Comparison of ENCODE assay signal across 8 mouse cellular contexts in the genomic region with DNA sequence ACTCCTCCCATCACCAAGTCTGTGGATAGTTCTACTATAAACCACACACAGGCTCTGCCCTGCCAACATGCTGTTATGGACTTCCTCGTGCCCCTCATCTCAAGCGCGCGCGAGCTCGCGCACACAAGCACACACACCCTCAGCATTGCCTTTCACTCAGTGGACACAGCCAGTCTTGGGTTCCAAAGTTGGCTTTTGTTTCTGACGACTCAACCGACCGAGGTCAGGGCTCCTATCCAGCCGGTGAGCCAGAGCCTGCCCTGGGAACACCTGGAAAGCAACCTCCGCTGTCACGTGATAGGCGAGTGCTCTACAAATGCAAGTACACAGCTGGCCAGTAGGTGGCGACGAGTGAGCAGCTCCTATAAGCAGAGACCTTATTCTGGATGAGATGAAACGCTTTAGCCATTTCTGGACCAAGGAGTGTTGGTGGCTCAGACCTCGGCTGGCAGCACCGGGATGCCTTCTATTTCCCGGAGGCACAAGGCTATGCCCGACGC. TPM values are rescaled to one million over a fixed set of nuclear protein-coding genes. Genes with fewer than 3 reads are reported as not detected.
DNase-seq lines count a peak whose midpoint lies in the region; ATAC-seq and TF ChIP-seq lines count a peak whose summit lies in the region.

No protein-coding gene starts in this region.

- no peaks in the 10 kb centered on the region for H3K9me3 ChIP-seq in heart, embryonic 12.5 days (replicated peaks)
- H3K9me3 ChIP-seq in kidney, embryonic 16.5 days (ENCODE audit: low read length) = no peaks in the 10 kb centered on the region

- H3K4me2 ChIP-seq in heart, embryonic 12.5 days = peak overlapping the region; percentile 79
- H3K4me2 ChIP-seq in kidney, embryonic 16.5 days (replicated peaks; ENCODE audit: low read depth, low read length) = peak overlapping the region; percentile 65
- peak overlapping the region; percentile 31 for H3K4me2 ChIP-seq in myocyte (ENCODE audit: low read depth)

- H3K27me3 ChIP-seq in C2C12 (ENCODE audit: control insufficient read depth, insufficient read depth, insufficient read length) = no peaks in the 10 kb centered on the region
- no peaks in the 10 kb centered on the region for H3K27me3 ChIP-seq in heart, embryonic 12.5 days (replicated peaks)
- no peaks in the 10 kb centered on the region for H3K27me3 ChIP-seq in kidney, embryonic 16.5 days (ENCODE audit: insufficient read depth, low read length)
- H3K27me3 ChIP-seq in myocyte (ENCODE audit: control insufficient read depth, insufficient read depth, insufficient read length) = no peaks in the 10 kb centered on the region

- TF ChIP-seq CTCF in C2C12 (IDR thresholded peaks at IDR 0.05; ENCODE audit: control insufficient read depth, insufficient read depth, insufficient read length) = peak; percentile 72

- no peaks in the 10 kb centered on the region for H3K79me3 ChIP-seq in C2C12 (ENCODE audit: low read depth)

- H3ac ChIP-seq in C2C12 (ENCODE audit: control insufficient read depth, insufficient read length, low read depth) = no peak overlapping the region
- no peak overlapping the region for H3ac ChIP-seq in myocyte (ENCODE audit: control insufficient read depth, insufficient read length)

- WGBS in heart, embryonic 12.5 days = 18% methylated on average over 22 of the region's 22 CpGs
- 21% methylated on average over 22 of the region's 22 CpGs for WGBS in kidney, embryonic 16.5 days

- H3K9ac ChIP-seq in heart, embryonic 12.5 days = 0 out of 2 replicates have a peak overlapping the region, but pooled peaks have one; percentile 48
- peak overlapping the region; percentile 58 for H3K9ac ChIP-seq in kidney, embryonic 16.5 days (replicated peaks; ENCODE audit: low read length)

- peaks cover 3% of the 10 kb centered on the region for H3K36me3 ChIP-seq in C2C12 (ENCODE audit: control insufficient read depth, insufficient read depth)
- H3K36me3 ChIP-seq in heart, embryonic 12.5 days = peaks cover 40% of the 10 kb centered on the region
- peaks cover 15% of the 10 kb centered on the region for H3K36me3 ChIP-seq in kidney, embryonic 16.5 days (ENCODE audit: insufficient read depth, low read length)
- no peaks in the 10 kb centered on the region for H3K36me3 ChIP-seq in myocyte (ENCODE audit: control insufficient read depth, insufficient read depth)

- H3K4me3 ChIP-seq in C2C12 (ENCODE audit: insufficient read depth, poor library complexity, severe bottlenecking) (no peak overlapping the region), myocyte (no peak overlapping the region)
- H3K4me3 ChIP-seq in heart, embryonic 12.5 days = peak overlapping the region; percentile 46
- peak overlapping the region; percentile 45 for H3K4me3 ChIP-seq in kidney, embryonic 16.5 days (ENCODE audit: low read length)

- H3K27ac ChIP-seq in heart, embryonic 12.5 days (ENCODE audit: poor library complexity, severe bottlenecking) = no peak overlapping the region
- no peak overlapping the region for H3K27ac ChIP-seq in kidney, embryonic 16.5 days (ENCODE audit: low read length)

- H3K79me2 ChIP-seq in C2C12 (ENCODE audit: control insufficient read depth, insufficient read depth) (no peaks in the 10 kb centered on the region), myocyte (ENCODE audit: control insufficient read depth, insufficient read depth) (no peaks in the 10 kb centered on the region)

- peaks cover 21% of the 10 kb centered on the region for H3K4me1 ChIP-seq in heart, embryonic 12.5 days (replicated peaks)
- H3K4me1 ChIP-seq in kidney, embryonic 16.5 days (ENCODE audit: insufficient read depth, low read length) = peaks cover 13% of the 10 kb centered on the region

- no peak for TF ChIP-seq POLR2A in myocyte (IDR thresholded peaks at IDR 0.05; ENCODE audit: insufficient read length, low read depth)

- ATAC-seq in erythroblast, adult 5-6 weeks (replicated peaks; ENCODE audit: low FRiP score, poor library complexity, severe bottlenecking) = peak; percentile 92
- ATAC-seq in heart, embryonic 12.5 days (ENCODE audit: insufficient number of reproducible peaks, low FRiP score) = peak; percentile 58
- peak; percentile 74 for ATAC-seq in kidney, embryonic 16.5 days (ENCODE audit: low FRiP score, low TSS enrichment)

- peak; percentile 91 for DNase-seq in brain, adult 2 months (ENCODE audit: low read depth, low spot score)
- DNase-seq in liver = peak; percentile 85
- DNase-seq in spleen, postnatal 4 days (ENCODE audit: low spot score in 2 of 2) = peak; percentile 80 to 91

TF ChIP-seq in C2C12, 6 proteins besides CTCF, POLR2A, EP300 and RAD21:
- TF ChIP-seq USF1 (IDR thresholded peaks at IDR 0.05; ENCODE audit: low read depth) (peak; percentile 93), MYOD1 (IDR thresholded peaks at IDR 0.05; ENCODE audit: control insufficient read depth, insufficient read length, low read depth) (no peak), CEBPB (IDR thresholded peaks at IDR 0.05; ENCODE audit: low read depth) (no peak), FOSL1 (IDR thresholded peaks at IDR 0.05; ENCODE audit: insufficient read depth, low read length, poor library complexity, severe bottlenecking) (no peak), MAX (IDR thresholded peaks at IDR 0.05) (no peak), MYOG (IDR thresholded peaks at IDR 0.05; ENCODE audit: control insufficient read depth, extremely low read depth, insufficient read length) (no peak)

TF ChIP-seq in myocyte, 11 proteins besides CTCF, POLR2A, EP300 and RAD21:
- TF ChIP-seq USF1 (IDR thresholded peaks at IDR 0.05; ENCODE audit: low read depth) (peak; percentile 95), E2F4 (IDR thresholded peaks at IDR 0.05; ENCODE audit: insufficient read depth) (no peak)

RNA-seq across cellular contexts. Expression of gene Trmo, which starts 14.3 kb away (rescaled TPM):
- polyA plus RNA-seq in C2C12 (2012; fragmentation: generic; extraction: Trizol) (2.2 TPM), myocyte (2012; fragmentation: generic; extraction: Trizol) (3.1 TPM)
- total RNA-seq in erythroblast, adult 5-6 weeks (2015; ENCODE audit: low replicate concordance) = 39.8 and 54.5 TPM in 2 replicates
- total RNA-seq in erythroblast, adult 5-6 weeks (2017; ENCODE audit: low replicate concordance) = 64.6 and 70.5 TPM in 2 replicates
- polyA plus RNA-seq in heart, embryonic 12.5 days (2016; fragmentation: Nextera tagmentation; extraction: Ambion mirVana) = 8.3 and 8.7 TPM in 2 replicates
- polyA plus RNA-seq in kidney, embryonic 16.5 days (2015; fragmentation: Nextera tagmentation; extraction: Ambion mirVana) = 11.8 and 12.3 TPM in 2 replicates

RNA-seq across cellular contexts. Expression of gene Foxe1, which starts 31.5 kb away (rescaled TPM):
- polyA plus RNA-seq in C2C12 (2012; fragmentation: generic; extraction: Trizol) (not detected), myocyte (2012; fragmentation: generic; extraction: Trizol) (not detected)
- not detected in 2 replicates for total RNA-seq in erythroblast, adult 5-6 weeks (2015; ENCODE audit: low replicate concordance)
- total RNA-seq in erythroblast, adult 5-6 weeks (2017; ENCODE audit: low replicate concordance) = not detected in 2 replicates
- not detected in 2 replicates for polyA plus RNA-seq in heart, embryonic 12.5 days (2016; fragmentation: Nextera tagmentation; extraction: Ambion mirVana)
- polyA plus RNA-seq in kidney, embryonic 16.5 days (2015; fragmentation: Nextera tagmentation; extraction: Ambion mirVana) = not detected in 2 replicates

RNA-seq across cellular contexts. Expression of gene Hemgn, which starts 38.4 kb away (rescaled TPM):
- polyA plus RNA-seq in C2C12 (2012; fragmentation: generic; extraction: Trizol) = not detected
- 294 and 312 TPM in 2 replicates for total RNA-seq in erythroblast, adult 5-6 weeks (2015; ENCODE audit: low replicate concordance)
- total RNA-seq in erythroblast, adult 5-6 weeks (2017; ENCODE audit: low replicate concordance) = 420 and 452 TPM in 2 replicates
- 9.7 and 12.4 TPM in 2 replicates for polyA plus RNA-seq in heart, embryonic 12.5 days (2016; fragmentation: Nextera tagmentation; extraction: Ambion mirVana)
- 1.4 and 1.5 TPM in 2 replicates for polyA plus RNA-seq in kidney, embryonic 16.5 days (2015; fragmentation: Nextera tagmentation; extraction: Ambion mirVana)
- not detected for polyA plus RNA-seq in myocyte (2012; fragmentation: generic; extraction: Trizol)

Comparison
In these comparisons a context has a peak if more than half of its experiments do, and no peak if none do; other contexts are left out.
1. H3K4me3 ChIP-seq: peak in heart, embryonic 12.5 days (single experiment) and kidney, embryonic 16.5 days (single experiment); none in C2C12 (single experiment) and myocyte (single experiment).
2. Peak in every context shown above with its lines, with median percentiles within 50 percentile points of each other: DNase-seq, ATAC-seq and H3K4me2 ChIP-seq.